Mouse (Mus musculus) macrophage (primary cell): Measurements from ENCODE around the gene Gm10271. TPM values are rescaled to one million over a fixed set of nuclear protein-coding genes. Genes with fewer than 3 reads are reported as not detected.

ENCODE experiments used
- H3K27ac ChIP-seq: fragments of 350-480 bp; formaldehyde crosslinking; 2 replicates; pipeline ENCODE4 v1.9.0; 2021
- H3K36me3 ChIP-seq: fragments of 350-480 bp; formaldehyde crosslinking; 2 replicates; pipeline ENCODE4 v1.9.0; 2021; ENCODE audit errors: inconsistent target
- H3K4me3 ChIP-seq: fragments of 350-480 bp; formaldehyde crosslinking; 2 replicates; pipeline ENCODE4 v1.9.0; 2021; ENCODE audit errors: inconsistent target
- H3K79me2 ChIP-seq: fragments of 350-480 bp; formaldehyde crosslinking; 2 replicates; pipeline ENCODE4 v1.9.0; 2021; ENCODE audit errors: inconsistent target
- WGBS: methylation state at CpG from one replicate; pipeline ENCODE4 v1.1.7; 2026; ENCODE audit warnings: inconsistent platforms; ENCODE audit not compliant: missing documents; 5-methylcytosine and 5-hydroxymethylcytosine counted together
- polyA plus RNA-seq: library from polyadenylated mRNA; stranded (reverse); fragments of 250-400 nt; gene quantifications from 3 replicates; pipeline ENCODE4 v1.2.4, GENCODE M21; 2018; ENCODE audit warnings: inconsistent platforms
- total RNA-seq, 78 experiments: library from RNA; depleted of rRNA; stranded (reverse); fragments of 250-400 nt; gene quantifications; 1 replicate in 9 of 78; 2 replicates in 24 of 78; 3 replicates in 43 of 78; 4 replicates in 2 of 78; pipeline ENCODE4 v1.2.4; 2018; ENCODE audit warnings: inconsistent platforms in 56 of 78

Gm10271 gene
- not detected for total RNA-seq (2018; cell fraction: chromatin; rRNA removed)
- total RNA-seq (2018; cell fraction: cytosol; rRNA removed) = not detected
- not detected for total RNA-seq (2018; cell fraction: nucleus; rRNA removed)
- polyA plus RNA-seq = not detected in 3 replicates

GRCm38 (mm10) chr10:116972509-116972908 is at the start of gene Gm10271:
Gene Gm10271, minus strand, starts transcription at chr10:116972609.
- Histone ChIP-seq H3K36me3 (no peaks in the 10 kb centered on the region), H3K79me2 (no peaks in the 10 kb centered on the region), H3K27ac (no peak within 1 kb of the TSS), H3K4me3 (no peak within 1 kb of the TSS)
- WGBS = 96% methylated on average over 6 of the region's 6 CpGs

GRCm38 (mm10) chr10:117021020-117021754 is 48.8 kb upstream of the Gm10271 start:
- Histone ChIP-seq H3K27ac (no peak overlapping the region), H3K79me2 (no peaks in the 10 kb centered on the region), H3K36me3 (no peaks in the 10 kb centered on the region), H3K4me3 (no peak overlapping the region)
- WGBS = 85% methylated on average over 21 of the region's 21 CpGs

DNA sequence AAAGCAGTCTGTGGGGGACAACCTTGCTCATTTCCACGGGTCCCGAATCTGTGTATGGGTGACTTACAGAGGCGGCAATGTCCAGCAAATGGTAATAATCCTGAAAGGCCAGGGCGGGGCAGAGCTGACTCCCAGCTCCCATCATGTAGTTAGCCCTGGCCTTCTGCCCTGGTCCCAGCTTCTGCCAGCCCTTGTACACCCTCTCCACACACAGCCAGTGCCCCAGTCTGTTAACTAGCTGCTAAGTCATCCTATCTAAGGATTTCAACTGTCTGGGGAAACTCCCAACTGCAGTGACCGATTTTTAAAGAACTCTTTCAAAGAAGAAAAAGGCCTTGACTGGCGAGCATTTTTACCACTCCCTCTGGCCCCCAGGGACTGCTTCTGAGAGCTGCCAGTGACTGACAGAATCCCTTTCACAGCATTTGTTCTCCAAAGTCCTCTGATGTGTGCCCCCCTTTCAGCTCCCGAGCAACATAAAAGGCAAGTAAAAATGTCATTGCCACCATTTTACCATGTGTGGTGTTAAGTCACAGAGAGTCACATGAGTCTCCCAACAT is 46.0 kb upstream of the Gm10271 start:
- Histone ChIP-seq H3K27ac (no peak overlapping the region), H3K36me3 (no peaks in the 10 kb centered on the region), H3K79me2 (no peaks in the 10 kb centered on the region), H3K4me3 (no peak overlapping the region)
- WGBS = 78% methylated on average over 7 of the region's 7 CpGs

GRCm38 (mm10) chr10:117014565-117014964 is 42.2 kb upstream of the Gm10271 start:
- no peak overlapping the region for H3K27ac ChIP-seq
- no peak overlapping the region for H3K4me3 ChIP-seq
- WGBS = 67% methylated on average over 5 of the region's 5 CpGs
- no peaks in the 10 kb centered on the region for H3K36me3 ChIP-seq
- no peaks in the 10 kb centered on the region for H3K79me2 ChIP-seq

DNA sequence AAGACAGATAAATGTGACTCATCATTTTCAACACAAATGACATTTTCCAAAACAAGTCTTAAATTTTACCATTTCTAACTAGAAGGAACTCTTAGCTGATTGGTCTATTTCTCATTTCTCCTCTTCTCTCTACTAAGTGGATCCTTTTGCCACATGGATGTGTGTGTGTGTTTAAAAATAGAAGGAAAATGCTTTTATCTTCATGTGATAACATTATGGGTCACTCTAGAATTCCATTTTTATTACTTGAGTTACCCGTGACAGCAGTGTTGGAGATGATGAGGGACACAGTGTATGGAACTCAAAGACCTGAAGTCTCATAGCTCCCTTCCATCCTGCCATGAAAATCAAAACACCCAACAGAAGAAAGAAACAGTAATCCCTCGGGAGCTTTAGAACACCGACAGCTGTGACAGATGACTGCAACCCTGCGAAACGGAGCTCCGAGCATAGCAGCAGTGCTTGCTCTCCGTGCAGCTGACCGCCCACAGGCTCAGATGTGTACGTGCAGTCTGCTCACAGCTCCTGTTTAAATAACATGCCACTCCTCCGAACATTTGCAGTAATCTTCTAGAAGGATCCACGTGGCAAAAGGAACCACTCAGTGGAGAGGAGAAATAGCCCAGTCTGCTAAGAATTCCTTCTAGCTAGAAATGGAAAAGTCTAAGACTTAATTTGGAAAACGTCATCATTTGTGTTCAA is 41.4 kb upstream of the Gm10271 start:
- Histone ChIP-seq H3K4me3 (no peak overlapping the region), H3K79me2 (no peaks in the 10 kb centered on the region), H3K36me3 (no peaks in the 10 kb centered on the region), H3K27ac (no peak overlapping the region)
- WGBS = 72% methylated on average over 12 of the region's 12 CpGs

- no peak overlapping the region for H3K4me3 ChIP-seq
- H3K79me2 ChIP-seq = no peaks in the 10 kb centered on the region
- H3K27ac ChIP-seq = no peak overlapping the region
- H3K36me3 ChIP-seq = no peaks in the 10 kb centered on the region
- 85% methylated on average over 8 of the region's 8 CpGs for WGBS
Measured at GRCm38 (mm10) chr10:117011047-117011446, 38.6 kb upstream of the Gm10271 start.

- Histone ChIP-seq H3K27ac (no peak overlapping the region), H3K4me3 (no peak overlapping the region), H3K36me3 (no peaks in the 10 kb centered on the region), H3K79me2 (no peaks in the 10 kb centered on the region)
- 91% methylated on average over 6 of the region's 6 CpGs for WGBS
Measured at GRCm38 (mm10) chr10:117009691-117010090, 37.3 kb upstream of the Gm10271 start.

DNA sequence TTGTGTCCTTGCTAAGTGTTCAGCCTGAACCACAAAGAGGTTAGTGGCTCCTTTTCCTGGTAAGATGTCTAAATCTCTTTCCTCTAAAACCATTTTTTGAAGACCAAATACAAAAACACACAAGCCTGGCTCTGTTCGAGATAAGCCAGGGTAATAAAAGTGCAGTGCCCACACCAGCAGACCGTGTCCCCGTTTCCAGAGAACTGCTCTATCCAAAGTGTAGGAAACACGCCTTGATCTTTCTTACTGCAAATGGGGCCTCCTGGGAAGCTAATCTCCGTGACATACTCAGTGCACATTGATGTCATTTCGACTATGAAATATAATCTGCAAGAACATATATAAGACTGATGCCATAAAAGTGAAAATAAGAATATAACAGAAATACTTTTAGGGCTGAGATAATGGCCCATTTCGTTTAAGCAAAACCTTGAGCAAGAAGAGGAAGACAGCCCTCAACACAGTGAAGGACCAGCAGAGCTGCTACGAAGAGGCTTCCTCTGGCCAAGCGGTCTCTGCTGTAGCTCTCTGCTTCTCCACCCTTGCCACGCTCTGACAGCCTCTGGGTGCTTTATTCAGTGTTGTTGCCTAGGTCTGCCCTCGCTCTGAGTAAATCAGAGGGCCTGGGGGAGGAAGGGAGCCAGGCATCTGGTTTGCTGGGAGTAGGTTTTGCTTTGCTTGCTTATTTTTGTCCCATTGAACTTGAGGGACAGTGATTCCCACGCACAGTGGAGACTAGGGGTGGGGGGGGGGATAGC is 33.5 kb upstream of the Gm10271 start:
- H3K36me3 ChIP-seq = no peaks in the 10 kb centered on the region
- H3K4me3 ChIP-seq = no peak overlapping the region
- 75% methylated on average over 12 of the region's 12 CpGs for WGBS

GRCm38 (mm10) chr10:117004695-117005094 is 32.3 kb upstream of the Gm10271 start:
- 94% methylated on average over 5 of the region's 5 CpGs for WGBS
- Histone ChIP-seq H3K27ac (no peak overlapping the region), H3K36me3 (no peaks in the 10 kb centered on the region), H3K4me3 (no peak overlapping the region), H3K79me2 (no peaks in the 10 kb centered on the region)

More for the DNA sequence above, 33.5 kb upstream of the Gm10271 start:
- no peaks in the 10 kb centered on the region for H3K79me2 ChIP-seq
- no peak overlapping the region for H3K27ac ChIP-seq

DNA sequence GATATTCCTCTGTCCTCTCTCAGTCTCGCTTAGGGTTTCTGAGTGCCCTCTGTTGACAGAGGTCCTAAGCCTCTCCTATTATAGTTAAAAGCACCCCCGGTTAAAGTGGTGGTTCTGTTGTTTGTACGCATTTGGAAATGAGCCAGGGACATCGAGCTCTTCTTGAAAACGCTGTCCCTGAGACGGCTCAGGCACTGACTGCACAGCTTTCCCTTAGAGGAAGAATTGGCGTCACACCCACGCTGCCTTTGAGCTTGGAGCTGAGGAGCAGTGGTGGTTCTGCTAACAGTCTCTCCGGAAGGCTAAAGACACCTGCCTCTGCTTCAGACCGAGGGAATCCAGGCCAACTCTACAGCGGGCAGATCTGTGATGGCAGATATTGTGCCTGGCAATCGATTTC is 28.6 kb upstream of the Gm10271 start:
- WGBS = 84% methylated on average over 12 of the region's 12 CpGs

DNA sequence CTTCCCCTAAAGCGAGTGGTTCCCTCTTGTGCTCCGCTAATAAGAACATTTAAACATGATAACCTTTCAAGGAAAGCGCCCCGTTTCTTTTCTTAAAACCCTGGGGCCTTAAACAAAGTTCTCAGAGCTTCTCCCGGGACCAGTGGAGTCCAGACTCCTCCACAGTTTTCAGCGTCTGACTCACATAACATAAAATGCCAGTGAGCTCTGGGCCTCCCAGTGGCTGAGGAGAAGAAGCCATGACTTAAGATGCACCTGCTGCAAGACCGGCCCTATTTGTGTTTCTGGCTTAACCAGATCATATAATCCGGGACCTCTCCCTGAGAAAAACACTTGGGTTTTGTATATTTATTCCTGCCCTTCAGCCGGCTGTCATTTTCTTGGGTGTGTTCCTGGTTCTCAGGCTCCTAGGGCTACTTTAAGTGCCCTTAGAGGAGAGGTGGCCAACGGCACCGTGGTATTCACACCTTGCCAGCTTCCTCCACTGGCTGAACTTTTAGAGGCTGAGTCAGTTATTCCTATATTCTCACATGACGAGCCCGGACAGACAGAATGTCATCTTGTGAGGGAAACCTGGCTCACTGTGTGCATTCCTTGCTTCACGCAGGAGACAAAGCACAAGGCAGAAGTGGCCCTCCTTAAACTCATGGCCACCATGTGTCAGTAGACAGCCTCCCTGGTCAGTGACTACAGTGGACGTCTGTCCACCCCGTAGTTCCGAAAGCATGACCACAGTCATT is 26.5 kb upstream of the Gm10271 start:
- no peaks in the 10 kb centered on the region for H3K36me3 ChIP-seq
- H3K27ac ChIP-seq = no peak overlapping the region
- WGBS = 92% methylated on average over 17 of the region's 17 CpGs
- H3K79me2 ChIP-seq = no peaks in the 10 kb centered on the region
- no peak overlapping the region for H3K4me3 ChIP-seq

More for the DNA sequence above, 28.6 kb upstream of the Gm10271 start:
- H3K79me2 ChIP-seq = no peaks in the 10 kb centered on the region
- H3K4me3 ChIP-seq = no peak overlapping the region
- no peak overlapping the region for H3K27ac ChIP-seq
- no peaks in the 10 kb centered on the region for H3K36me3 ChIP-seq

GRCm38 (mm10) chr10:116996236-116996600 is 23.8 kb upstream of the Gm10271 start:
- Histone ChIP-seq H3K36me3 (no peaks in the 10 kb centered on the region), H3K4me3 (no peak overlapping the region), H3K79me2 (no peaks in the 10 kb centered on the region), H3K27ac (0 out of 2 replicates have a peak overlapping the region, but pooled peaks have one; percentile 13)
- WGBS = 18% methylated on average over 6 of the region's 6 CpGs

DNA sequence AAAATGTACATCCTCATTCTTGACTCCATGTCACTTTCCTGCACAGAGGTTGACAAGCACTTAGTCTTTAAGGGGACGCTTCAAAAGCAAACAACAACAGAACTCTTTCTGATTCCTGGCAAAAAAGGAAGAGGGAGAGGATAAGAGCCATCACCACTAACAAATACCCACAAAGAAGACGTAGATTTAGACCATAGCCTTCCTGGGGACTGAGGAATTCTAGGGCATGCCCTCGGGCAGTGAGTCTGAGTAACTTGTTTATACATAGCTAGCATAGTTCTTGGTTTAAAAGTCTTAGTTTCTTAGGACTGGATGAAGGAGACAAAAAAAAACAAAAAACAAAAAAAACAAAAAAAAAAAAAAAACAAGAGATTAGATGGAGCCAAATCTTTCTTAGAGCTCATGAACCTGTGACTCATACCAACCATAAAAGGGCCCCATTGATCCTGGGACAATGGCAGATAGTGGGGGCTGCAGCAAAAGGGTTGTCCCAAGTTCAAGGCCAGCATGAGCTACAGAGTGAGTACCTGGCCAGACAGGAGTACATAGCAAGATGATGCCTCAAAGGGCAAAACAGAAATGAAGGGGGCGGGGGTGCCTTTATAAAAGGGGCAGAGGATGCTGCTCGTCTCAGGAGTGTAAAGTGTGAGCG is 23.3 kb upstream of the Gm10271 start:
- no peaks in the 10 kb centered on the region for H3K79me2 ChIP-seq
- no peaks in the 10 kb centered on the region for H3K36me3 ChIP-seq
- H3K4me3 ChIP-seq = no peak overlapping the region
- 64% methylated on average over 6 of the region's 6 CpGs for WGBS
- 0 out of 2 replicates have a peak overlapping the region, but pooled peaks have one; percentile 13 for H3K27ac ChIP-seq
